In the genomic region with DNA sequence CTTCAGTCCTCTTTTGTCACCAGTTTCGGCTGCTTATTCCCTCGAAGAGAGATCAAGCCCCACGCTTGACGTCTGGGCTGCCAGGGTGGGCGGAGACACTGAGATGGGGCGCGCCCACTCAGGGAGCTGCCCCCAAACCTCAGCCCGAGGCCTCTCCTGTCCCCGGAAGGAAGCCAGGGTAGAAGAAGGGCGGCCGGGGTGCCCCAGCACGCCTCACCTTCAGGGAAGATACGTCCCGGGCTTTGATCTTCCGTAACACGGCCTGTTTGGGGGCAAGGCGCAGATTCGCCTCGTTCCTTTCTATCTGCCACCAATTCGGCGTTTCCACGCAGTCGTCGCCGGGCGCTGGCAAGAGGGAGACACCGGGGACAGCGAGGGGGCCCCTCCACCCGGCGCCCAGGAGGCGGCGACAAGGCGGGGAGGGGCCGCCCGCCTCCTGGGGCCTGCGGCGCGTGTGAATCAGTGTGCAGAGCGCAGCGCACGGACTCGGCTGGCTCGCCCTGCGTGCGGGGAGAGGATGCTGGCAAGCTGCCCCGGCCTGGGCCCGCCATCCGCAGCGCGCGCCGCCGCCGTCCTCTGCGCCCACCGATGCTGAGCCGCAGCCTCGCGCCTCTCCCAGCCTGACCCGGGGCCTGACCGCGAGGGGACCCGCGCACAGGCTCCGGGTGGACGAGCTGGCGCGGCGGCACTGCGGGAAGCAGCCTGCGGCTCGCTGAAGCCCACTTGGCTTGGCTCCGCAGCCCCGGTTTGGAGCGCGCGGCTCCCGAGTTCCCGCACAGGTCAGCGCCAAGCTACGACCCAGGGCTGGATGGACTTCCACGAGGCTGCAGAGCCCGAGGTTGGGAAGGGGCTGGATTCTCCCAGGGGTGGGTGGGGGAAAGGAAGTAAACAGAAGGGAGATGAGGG, we compare ENCODE assay signal across 7 mouse cellular contexts. TPM values are rescaled to one million over a fixed set of nuclear protein-coding genes. Genes with fewer than 3 reads are reported as not detected.
DNase-seq lines count a peak whose midpoint lies in the region; ATAC-seq lines count a peak whose summit lies in the region.

A gene (plus strand): TSS at position 163 of the 906 bp plus-strand sequence.

- H3K4me1 ChIP-seq in intestine, embryonic 15.5 days (replicated peaks) = peaks cover 20% of the 10 kb centered on the region
- peaks cover 34% of the 10 kb centered on the region for H3K4me1 ChIP-seq in limb, embryonic 13.5 days
- peaks cover 20% of the 10 kb centered on the region for H3K4me1 ChIP-seq in midbrain, embryonic 13.5 days (replicated peaks)

- no peaks in the 10 kb centered on the region for H3K9me3 ChIP-seq in intestine, embryonic 15.5 days
- H3K9me3 ChIP-seq in limb, embryonic 13.5 days = peaks cover 5% of the 10 kb centered on the region; the same call in 1 of the 2 replicates
- peaks cover 5% of the 10 kb centered on the region; the same call in 1 of the 2 replicates for H3K9me3 ChIP-seq in midbrain, embryonic 13.5 days

- WGBS in intestine, embryonic 15.5 days = under 1% methylated on average over 83 of the region's 83 CpGs
- under 1% methylated on average over 81 of the region's 83 CpGs for WGBS in limb, embryonic 13.5 days
- WGBS in midbrain, embryonic 13.5 days = under 1% methylated on average over 78 of the region's 83 CpGs

- peak; percentile 80 for DNase-seq in adrenal gland, postnatal 14 days
- DNase-seq in embryo, embryonic 10.5 days (ENCODE audit: low spot score) = peak; percentile 59
- peak; percentile 48 to 73 for DNase-seq in gastrocnemius, postnatal 4 days (ENCODE audit: low spot score in 2 of 2)
- DNase-seq in spleen, adult 12 weeks (ENCODE audit: low spot score) = peak; percentile 46

- H3K27ac ChIP-seq in intestine, embryonic 15.5 days = peak within 1 kb of the TSS; percentile 44; the same call in 1 of the 2 replicates
- peak within 1 kb of the TSS; percentile 67; the same call in 1 of the 2 replicates for H3K27ac ChIP-seq in limb, embryonic 13.5 days
- H3K27ac ChIP-seq in midbrain, embryonic 13.5 days = peak within 1 kb of the TSS; percentile 64

- peak within 1 kb of the TSS; percentile 64 for H3K4me3 ChIP-seq in intestine, embryonic 15.5 days (replicated peaks)
- H3K4me3 ChIP-seq in limb, embryonic 13.5 days = peak within 1 kb of the TSS; percentile 68
- peak within 1 kb of the TSS; percentile 59 for H3K4me3 ChIP-seq in midbrain, embryonic 13.5 days (replicated peaks)

- H3K27me3 ChIP-seq in intestine, embryonic 15.5 days (replicated peaks) = no peaks in the 10 kb centered on the region
- no peaks in the 10 kb centered on the region for H3K27me3 ChIP-seq in limb, embryonic 13.5 days
- no peaks in the 10 kb centered on the region for H3K27me3 ChIP-seq in midbrain, embryonic 13.5 days

- peak within 1 kb of the TSS; percentile 94 for H3K4me2 ChIP-seq in intestine, embryonic 15.5 days (replicated peaks)
- H3K4me2 ChIP-seq in limb, embryonic 13.5 days (replicated peaks) = peak within 1 kb of the TSS; percentile 83
- H3K4me2 ChIP-seq in midbrain, embryonic 13.5 days (replicated peaks) = peak within 1 kb of the TSS; percentile 84

- peak; percentile 94 for ATAC-seq in intestine, embryonic 15.5 days
- peak; percentile 78 for ATAC-seq in limb, embryonic 13.5 days (ENCODE audit: low FRiP score, low read depth)
- ATAC-seq in midbrain, embryonic 13.5 days = peak; percentile 90

- peak within 1 kb of the TSS; percentile 69 for H3K9ac ChIP-seq in intestine, embryonic 15.5 days
- peak within 1 kb of the TSS; percentile 82 for H3K9ac ChIP-seq in limb, embryonic 13.5 days
- peak within 1 kb of the TSS; percentile 80 for H3K9ac ChIP-seq in midbrain, embryonic 13.5 days (replicated peaks)

- H3K36me3 ChIP-seq in intestine, embryonic 15.5 days = no peaks in the 10 kb centered on the region
- H3K36me3 ChIP-seq in limb, embryonic 13.5 days = peaks cover 16% of the 10 kb centered on the region
- no peaks in the 10 kb centered on the region for H3K36me3 ChIP-seq in midbrain, embryonic 13.5 days

RNA-seq across cellular contexts. Expression of the gene that starts here (rescaled TPM):
- total RNA-seq in adrenal gland, postnatal 14 days (2021) = 28.4 and 36.3 TPM in 2 replicates
- total RNA-seq in gastrocnemius, postnatal 4 days (2021) = 1 to 10 TPM; 9.4 to 10.0 TPM
- polyA plus RNA-seq in intestine, embryonic 15.5 days (2015; fragmentation: Nextera tagmentation; extraction: Ambion mirVana) = 7.1 TPM in 2 replicates
- 12.1 and 12.4 TPM in 2 replicates for polyA plus RNA-seq in limb, embryonic 13.5 days (2015; fragmentation: Nextera tagmentation; extraction: Ambion mirVana)
- 4.8 and 5.8 TPM in 2 replicates for polyA plus RNA-seq in midbrain, embryonic 13.5 days (2015; fragmentation: Nextera tagmentation; extraction: Ambion mirVana)

Comparison
In these comparisons a context has a peak if more than half of its experiments do, and no peak if none do; other contexts are left out.
1. Peak in every context shown above with its lines: DNase-seq, ATAC-seq, H3K4me3 ChIP-seq and H3K27ac ChIP-seq.